10 mouse cellular contexts compared by ENCODE assay signal in genomic region chr19:15836201-15836955, GRCm38 (mm10).
DNase-seq lines count a peak whose midpoint lies in the region; ATAC-seq and TF ChIP-seq lines count a peak whose summit lies in the region.
"Had no signal": no experiment of that assay in that cellular context is flagged by ENCODE, and none has a peak within 500 bp of the region (broad histone marks: within the 10 kb centered on the region; RNA-seq: fewer than 3 reads in every experiment).

No protein-coding gene starts in this region.

- CTCF ChIA-PET in Patski (lab: Charles Lee), result interaction anchor here (1.4 kb wide), 1 partner anchor 12 kb away, joined by 3 read pairs; no protein-coding TSS in a partner anchor

- TF ChIP-seq CTCF in kidney, postnatal 0 days (IDR thresholded peaks at IDR 0.05; ENCODE audit: low read depth), result no peak
- no peak for TF ChIP-seq CTCF in Patski (IDR thresholded peaks at IDR 0.05)

- DNase-seq in kidney, postnatal 0 days (ENCODE audit: low spot score), result peak; percentile 24
- no peak for DNase-seq in kidney, adult 18-20 months
- DNase-seq in Patski (ENCODE audit: low read depth, low spot score), result no peak
- no peak for DNase-seq in thymus, postnatal 0 days (ENCODE audit: low spot score)
- DNase-seq in thymus, postnatal 25 days, result no peak
- DNase-seq: adrenal gland, postnatal 14 days; heart, postnatal 36 days had no signal

- in situ Hi-C loops in Patski (cut with MboI; ENCODE audit: low pct_unique_long_range_greater_than_20kb), result no loop called here

- WGBS in kidney, postnatal 0 days, result 10% methylated on average over 7 of the region's 7 CpGs
- 21% methylated on average over 7 of the region's 7 CpGs for WGBS in forebrain, embryonic 13.5 days
- 38% methylated on average over 7 of the region's 7 CpGs for WGBS in midbrain, embryonic 13.5 days

- no peaks in the 10 kb centered on the region for H3K36me3 ChIP-seq in kidney, postnatal 0 days (ENCODE audit: insufficient read depth, low read length)
- no peaks in the 10 kb centered on the region for H3K36me3 ChIP-seq in forebrain, embryonic 13.5 days (ENCODE audit: poor library complexity, severe bottlenecking)
- no peaks in the 10 kb centered on the region for H3K36me3 ChIP-seq in midbrain, embryonic 13.5 days

- H3K4me3 ChIP-seq in kidney, postnatal 0 days (replicated peaks; ENCODE audit: low read depth, low read length), result no peak overlapping the region
- H3K4me3 ChIP-seq in forebrain, embryonic 13.5 days, result no peak overlapping the region
- H3K4me3 ChIP-seq in midbrain, embryonic 13.5 days (replicated peaks), result no peak overlapping the region

- H3K27me3 ChIP-seq in kidney, postnatal 0 days (ENCODE audit: insufficient read depth, low read length), result no peaks in the 10 kb centered on the region
- peaks cover 10% of the 10 kb centered on the region for H3K27me3 ChIP-seq in Patski
- 0 out of 2 replicates have a peak, but pooled peaks cover 3% of the 10 kb centered on the region for H3K27me3 ChIP-seq in forebrain, embryonic 13.5 days
- H3K27me3 ChIP-seq in midbrain, embryonic 13.5 days, result peaks cover 10% of the 10 kb centered on the region; the same call in 1 of the 2 replicates

- no peak overlapping the region for H3K9ac ChIP-seq in kidney, postnatal 0 days (ENCODE audit: low read depth, low read length)
- H3K9ac ChIP-seq in forebrain, embryonic 13.5 days, result no peak overlapping the region
- no peak overlapping the region for H3K9ac ChIP-seq in midbrain, embryonic 13.5 days (replicated peaks)

- H3K9me3 ChIP-seq in kidney, postnatal 0 days (replicated peaks; ENCODE audit: low read length), result no peaks in the 10 kb centered on the region
- H3K9me3 ChIP-seq in forebrain, embryonic 13.5 days (replicated peaks), result no peaks in the 10 kb centered on the region
- no peaks in the 10 kb centered on the region; the same call in 1 of the 2 replicates for H3K9me3 ChIP-seq in midbrain, embryonic 13.5 days

- POLR2A ChIA-PET in Patski (lab: Charles Lee), result interaction anchor here (0.7 kb wide), 1 partner anchor 21 kb away, joined by 3 read pairs; no protein-coding TSS in a partner anchor

- no peak overlapping the region for H3K27ac ChIP-seq in kidney, postnatal 0 days
- peak overlapping the region; percentile 74 for H3K27ac ChIP-seq in forebrain, embryonic 13.5 days
- peak overlapping the region; percentile 83 for H3K27ac ChIP-seq in midbrain, embryonic 13.5 days

- H3K4me1 ChIP-seq in kidney, postnatal 0 days (replicated peaks; ENCODE audit: insufficient read depth, low read length), result peaks cover 12% of the 10 kb centered on the region
- H3K4me1 ChIP-seq in forebrain, embryonic 13.5 days, result peaks cover 36% of the 10 kb centered on the region
- H3K4me1 ChIP-seq in midbrain, embryonic 13.5 days (replicated peaks), result peaks cover 36% of the 10 kb centered on the region

- H3K4me2 ChIP-seq in kidney, postnatal 0 days (ENCODE audit: low read length), result peak overlapping the region; percentile 14; the same call in 1 of the 2 replicates
- peak overlapping the region; percentile 36 for H3K4me2 ChIP-seq in forebrain, embryonic 13.5 days
- H3K4me2 ChIP-seq in midbrain, embryonic 13.5 days (replicated peaks), result peak overlapping the region; percentile 30

- no peak for ATAC-seq in kidney, postnatal 0 days (replicated peaks; ENCODE audit: low FRiP score, low read depth)
- peak; percentile 65 for ATAC-seq in Patski
- ATAC-seq in forebrain, embryonic 13.5 days, result peak; percentile 75
- ATAC-seq in midbrain, embryonic 13.5 days, result peak; percentile 81
- ATAC-seq: lung, postnatal 0 days had no signal
